ENCODE assay signal across 17 mouse cellular contexts in genomic region chr16:35549354-35549753, GRCm38 (mm10). TPM values are rescaled to one million over a fixed set of nuclear protein-coding genes. Genes with fewer than 3 reads are reported as not detected.
DNase-seq lines count a peak whose midpoint lies in the region; ATAC-seq and TF ChIP-seq lines count a peak whose summit lies in the region.
"Had no signal": no experiment of that assay in that cellular context is flagged by ENCODE, and none has a peak within 500 bp of the region (broad histone marks: within the 10 kb centered on the region; RNA-seq: fewer than 3 reads in every experiment).

No protein-coding gene starts in this region.

- ATAC-seq in cerebellum, adult (ENCODE audit: insufficient number of reproducible peaks, low FRiP score, low TSS enrichment), result no peak
- ATAC-seq in lung, postnatal 0 days, result no peak
- ATAC-seq in heart, embryonic 12.5 days (ENCODE audit: insufficient number of reproducible peaks, low FRiP score), result no peak
- ATAC-seq: forebrain, embryonic 13.5 days; intestine, embryonic 15.5 days had no signal

- H3K36me3 ChIP-seq in lung, postnatal 0 days (ENCODE audit: insufficient read depth, low read length), result no peaks in the 10 kb centered on the region
- H3K36me3 ChIP-seq in heart, embryonic 12.5 days, result no peaks in the 10 kb centered on the region
- H3K36me3 ChIP-seq: hindbrain, embryonic 12.5 days; intestine, embryonic 15.5 days had no signal

- H3K9me3 ChIP-seq in lung, postnatal 0 days (ENCODE audit: low read length), result no peaks in the 10 kb centered on the region
- no peaks in the 10 kb centered on the region for H3K9me3 ChIP-seq in heart, embryonic 12.5 days (replicated peaks)
- H3K9me3 ChIP-seq: embryonic facial prominence, embryonic 10.5 days; forebrain, embryonic 13.5 days; hindbrain, embryonic 12.5 days; intestine, embryonic 15.5 days had no signal

- TF ChIP-seq EP300 in lung, postnatal 0 days (IDR thresholded peaks at IDR 0.05), result no peak

- H3K9ac ChIP-seq in lung, postnatal 0 days (replicated peaks; ENCODE audit: low read depth), result no peak overlapping the region
- no peak overlapping the region for H3K9ac ChIP-seq in heart, embryonic 12.5 days
- H3K9ac ChIP-seq: forebrain, embryonic 13.5 days; hindbrain, embryonic 12.5 days; intestine, embryonic 15.5 days had no signal

- no peaks in the 10 kb centered on the region for H3K4me1 ChIP-seq in lung, postnatal 0 days (ENCODE audit: insufficient read depth, low read depth, low read length)
- H3K4me1 ChIP-seq in heart, embryonic 12.5 days (replicated peaks), result peaks cover 14% of the 10 kb centered on the region
- H3K4me1 ChIP-seq: intestine, embryonic 15.5 days had no signal

- H3K27ac ChIP-seq in lung, postnatal 0 days (ENCODE audit: low read length), result no peak overlapping the region
- no peak overlapping the region for H3K27ac ChIP-seq in heart, embryonic 12.5 days (ENCODE audit: poor library complexity, severe bottlenecking)
- H3K27ac ChIP-seq: embryonic facial prominence, embryonic 10.5 days; forebrain, embryonic 13.5 days; gastrocnemius, adult 2 months; hindbrain, embryonic 12.5 days; intestine, embryonic 15.5 days had no signal

- no peaks in the 10 kb centered on the region for H3K27me3 ChIP-seq in lung, postnatal 0 days (replicated peaks; ENCODE audit: insufficient read depth, low read length)
- peaks cover 17% of the 10 kb centered on the region for H3K27me3 ChIP-seq in heart, embryonic 12.5 days (replicated peaks)
- H3K27me3 ChIP-seq: forebrain, embryonic 13.5 days; hindbrain, embryonic 12.5 days; intestine, embryonic 15.5 days had no signal

- no peak overlapping the region for H3K4me3 ChIP-seq in lung, postnatal 0 days (ENCODE audit: low read depth, low read length)
- no peak overlapping the region for H3K4me3 ChIP-seq in heart, embryonic 12.5 days
- H3K4me3 ChIP-seq: embryonic facial prominence, embryonic 10.5 days; forebrain, embryonic 13.5 days; gastrocnemius, adult 2 months; hindbrain, embryonic 12.5 days; intestine, embryonic 15.5 days had no signal

- 89% methylated on average over 2 of the region's 2 CpGs for WGBS in lung, postnatal 0 days
- 87% methylated on average over 2 of the region's 2 CpGs for WGBS in heart, embryonic 12.5 days

- no peak for TF ChIP-seq CTCF in lung, postnatal 0 days (IDR thresholded peaks at IDR 0.05)

- peak; percentile 9 for DNase-seq in cerebellum, adult 8-10 months
- DNase-seq in lung, postnatal 10 days, result peak; percentile 6
- no peak for DNase-seq in lung, postnatal 0 days (ENCODE audit: low spot score)
- DNase-seq in cerebellum, postnatal 25 days, result peak; percentile 60 to 81
- no peak for DNase-seq in adipocyte (ENCODE audit: low spot score)
- DNase-seq: adrenal gland, postnatal 14 days; gastrocnemius, adult 2 months; gastrocnemius, postnatal 25 days; heart, postnatal 10 days; heart, postnatal 4 days; kidney, adult 18-20 months had no signal

- no peak overlapping the region for H3K4me2 ChIP-seq in lung, postnatal 0 days (replicated peaks; ENCODE audit: low read depth, low read length)
- H3K4me2 ChIP-seq in heart, embryonic 12.5 days, result no peak overlapping the region
- H3K4me2 ChIP-seq: forebrain, embryonic 13.5 days; hindbrain, embryonic 12.5 days; intestine, embryonic 15.5 days had no signal

RNA-seq across cellular contexts. Expression of gene Sema5b, which starts 8.4 kb away (rescaled TPM):
- 0.60 and 0.92 TPM in 2 replicates for polyA plus RNA-seq in lung, postnatal 0 days (2015; fragmentation: Nextera tagmentation; extraction: Ambion mirVana)
- polyA plus RNA-seq in heart, embryonic 12.5 days (2016; fragmentation: Nextera tagmentation; extraction: Ambion mirVana), result 2.7 and 3.2 TPM in 2 replicates

RNA-seq across cellular contexts. Expression of gene Pdia5, which starts 58.7 kb away (rescaled TPM):
- polyA plus RNA-seq in lung, postnatal 0 days (2015; fragmentation: Nextera tagmentation; extraction: Ambion mirVana), result 47.4 and 49.4 TPM in 2 replicates
- 31.6 and 32.9 TPM in 2 replicates for polyA plus RNA-seq in heart, embryonic 12.5 days (2016; fragmentation: Nextera tagmentation; extraction: Ambion mirVana)

Comparison
In these comparisons a context has a peak if more than half of its experiments do, and no peak if none do; other contexts are left out.
1. DNase-seq: peak in cerebellum, adult 8-10 months (single experiment), lung, postnatal 10 days (single experiment) and cerebellum, postnatal 25 days (2 of 2); none in lung, postnatal 0 days (single experiment) and adipocyte (single experiment).